Mouse (Mus musculus) liver, embryonic 13.5 days (tissue): ENCODE results near the gene Nudt9. TPM values are rescaled to one million over a fixed set of nuclear protein-coding genes. Genes with fewer than 3 reads are reported as not detected.

Experiments
- ATAC-seq: fragments of 200-750 bp; cut with Nextera tagmentation; 2 replicates; pipeline ENCODE4 v1.8.0; 2017; ENCODE audit warnings: low read depth, mild to moderate bottlenecking, moderate number of reproducible peaks, moderate library complexity
- DNase-seq: peaks from one replicate; pipeline ENCODE4 v3.0.0; 2022
- H3K27ac ChIP-seq: fragments of 300-500 bp; sonication (generic); 2 replicates; pipeline ENCODE4 v1.5.1; 2015; ENCODE audit warnings: moderate library complexity, mild to moderate bottlenecking, inconsistent platforms
- H3K27me3 ChIP-seq: fragments of 300-500 bp; sonication (generic); 2 replicates; pipeline ENCODE4 v1.6.1; 2015; ENCODE audit warnings: mild to moderate bottlenecking, inconsistent platforms
- H3K36me3 ChIP-seq: fragments of 300-500 bp; sonication (generic); 2 replicates; pipeline ENCODE4 v1.6.1; 2015; ENCODE audit warnings: mild to moderate bottlenecking, inconsistent platforms
- H3K4me1 ChIP-seq: fragments of 300-500 bp; sonication (generic); replicated peaks from 2 replicates; pipeline ENCODE4 v1.6.1; 2015; ENCODE audit warnings: inconsistent platforms
- H3K4me2 ChIP-seq: fragments of 300-500 bp; sonication (generic); 2 replicates; pipeline ENCODE4 v1.6.1; 2015; ENCODE audit warnings: inconsistent platforms, mild to moderate bottlenecking, moderate library complexity
- H3K4me3 ChIP-seq: fragments of 300-500 bp; sonication (generic); replicated peaks from 2 replicates; pipeline ENCODE4 v1.5.1; 2015; ENCODE audit warnings: mild to moderate bottlenecking, inconsistent platforms
- H3K9ac ChIP-seq: fragments of 300-500 bp; sonication (generic); 2 replicates; pipeline ENCODE4 v1.6.1; 2015; ENCODE audit warnings: mild to moderate bottlenecking, inconsistent platforms
- H3K9me3 ChIP-seq: fragments of 300-500 bp; sonication (generic); replicated peaks from 2 replicates; pipeline ENCODE4 v1.6.1; 2016; ENCODE audit warnings: inconsistent platforms
- WGBS: fragments of 180-500 bp; shearing (Covaris S2); methylation state at CpG from one replicate; pipeline ENCODE4 v1.1.7; 2015; ENCODE audit not compliant: insufficient replicate concordance; 5-methylcytosine and 5-hydroxymethylcytosine counted together
- microRNA-seq: library from miRNA; unstranded; fragments of <30 nt; microRNA quantifications from one replicate; pipeline ENCODE4, GENCODE M21; 2016
- polyA plus RNA-seq: library from polyadenylated mRNA; unstranded; fragments of >200 nt; fragmentation: Nextera tagmentation; extraction: Ambion mirVana; gene quantifications from 2 replicates; pipeline ENCODE4 v1.2.1, GENCODE M21; 2015

Gene Nudt9
- polyA plus RNA-seq, 1 experiment from 2014 or later: 84.0 TPM

DNA sequence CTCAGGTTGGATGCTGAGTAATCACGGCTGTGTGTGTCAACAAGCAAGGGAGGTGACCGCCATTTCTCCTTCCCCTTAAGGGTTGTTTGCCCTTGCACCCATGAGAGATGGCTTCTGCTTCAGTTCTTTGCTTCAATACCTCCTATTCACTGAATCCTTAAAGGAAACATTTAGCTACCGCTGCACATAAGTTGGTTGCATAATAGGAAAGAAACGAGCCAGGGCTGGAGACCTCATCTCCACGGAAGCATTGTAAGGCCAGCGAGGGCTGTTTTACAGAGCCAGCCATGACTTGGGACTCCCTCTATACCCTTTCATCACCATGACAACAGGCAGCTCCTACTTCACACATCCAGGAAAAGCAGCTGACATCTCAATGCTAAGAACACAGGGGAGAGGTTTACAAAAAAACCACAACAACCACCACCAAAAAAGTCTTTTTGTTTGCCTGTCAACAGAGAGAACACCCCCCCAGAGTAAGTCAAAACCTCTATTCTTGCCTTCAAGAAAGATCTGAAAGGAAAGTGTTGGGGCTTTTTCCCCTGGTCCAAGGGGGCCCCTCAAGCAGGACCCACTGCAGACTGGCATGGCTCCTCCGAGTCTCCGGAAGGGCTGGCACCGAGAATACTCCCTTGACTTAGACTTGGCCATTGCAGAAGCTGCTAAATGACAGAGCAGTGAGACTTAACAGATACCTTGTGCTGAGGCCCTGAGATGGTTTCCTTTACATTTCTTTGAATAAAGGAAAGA is 64.2 kb downstream of the Nudt9 start:
- Histone ChIP-seq H3K4me1 (0 out of 2 replicates have a peak, but pooled peaks cover 7% of the 10 kb centered on the region), H3K36me3 (no peaks in the 10 kb centered on the region), H3K9me3 (no peaks in the 10 kb centered on the region), H3K4me2 (no peak overlapping the region), H3K9ac (no peak overlapping the region), H3K4me3 (no peak overlapping the region), H3K27me3 (peaks cover 10% of the 10 kb centered on the region; the same call in 1 of the 2 replicates), H3K27ac (no peak overlapping the region)
- ATAC-seq (no peak), DNase-seq (no peak)
- WGBS: 33% methylated on average over 9 of the region's 9 CpGs

DNA sequence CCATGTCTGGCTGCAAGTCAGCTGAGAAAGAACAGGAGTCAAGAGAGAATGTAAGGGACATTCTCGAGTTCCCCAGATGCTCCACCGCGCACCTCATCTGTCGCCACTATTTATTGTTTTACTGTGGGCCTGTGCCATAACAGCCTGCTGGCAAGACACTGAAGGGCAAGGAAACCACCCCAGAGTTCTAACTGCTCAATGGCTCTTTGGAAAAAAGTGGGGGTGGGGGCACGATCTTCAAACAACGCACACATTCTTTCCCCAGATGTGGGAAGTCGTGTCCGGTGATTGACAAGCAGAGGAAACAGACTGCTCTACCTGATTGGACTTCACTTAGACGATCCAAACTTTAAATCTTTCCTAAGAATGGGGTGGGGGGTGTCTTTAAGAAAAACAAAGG is 65.9 kb downstream of the Nudt9 start:
- 12% methylated on average over 9 of the region's 9 CpGs for WGBS
- no peaks in the 10 kb centered on the region for H3K36me3 ChIP-seq
- H3K4me1 ChIP-seq: 0 out of 2 replicates have a peak, but pooled peaks cover 7% of the 10 kb centered on the region
- ATAC-seq (no peak), DNase-seq (no peak)
- H3K9me3 ChIP-seq: no peaks in the 10 kb centered on the region
- no peak overlapping the region for H3K9ac ChIP-seq
- no peak overlapping the region for H3K4me2 ChIP-seq
- H3K4me3 ChIP-seq: no peak overlapping the region
- H3K27me3 ChIP-seq: peaks cover 10% of the 10 kb centered on the region; the same call in 1 of the 2 replicates
- no peak overlapping the region for H3K27ac ChIP-seq

DNA sequence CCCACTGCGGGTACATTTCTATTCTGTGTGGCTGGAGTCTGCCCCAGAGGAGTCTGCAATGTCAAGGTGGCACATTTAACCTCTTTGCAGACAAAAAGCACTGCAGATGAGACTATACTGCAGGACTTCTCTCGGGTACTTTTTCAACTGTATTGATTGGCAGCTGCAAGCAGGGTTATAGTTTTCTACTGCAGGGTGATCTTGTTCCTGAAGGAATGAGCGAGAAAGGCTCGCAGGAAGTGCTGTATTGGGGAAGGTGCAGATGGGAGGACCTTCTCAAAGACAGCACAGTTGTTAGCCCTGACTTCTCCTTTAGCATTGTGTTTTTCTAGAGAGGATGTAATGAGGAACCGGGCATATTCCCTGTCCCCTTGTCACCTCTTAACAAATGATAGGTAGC is 66.4 kb downstream of the Nudt9 start:
- no peak overlapping the region for H3K4me2 ChIP-seq
- no peak overlapping the region for H3K9ac ChIP-seq
- no peaks in the 10 kb centered on the region for H3K9me3 ChIP-seq
- H3K36me3 ChIP-seq: no peaks in the 10 kb centered on the region
- DNase-seq: no peak
- WGBS: 11% methylated on average over 5 of the region's 5 CpGs
- H3K4me1 ChIP-seq: 0 out of 2 replicates have a peak, but pooled peaks cover 7% of the 10 kb centered on the region
- peaks cover 10% of the 10 kb centered on the region; the same call in 1 of the 2 replicates for H3K27me3 ChIP-seq
- H3K27ac ChIP-seq: no peak overlapping the region
- no peak overlapping the region for H3K4me3 ChIP-seq
- no peak for ATAC-seq

DNA sequence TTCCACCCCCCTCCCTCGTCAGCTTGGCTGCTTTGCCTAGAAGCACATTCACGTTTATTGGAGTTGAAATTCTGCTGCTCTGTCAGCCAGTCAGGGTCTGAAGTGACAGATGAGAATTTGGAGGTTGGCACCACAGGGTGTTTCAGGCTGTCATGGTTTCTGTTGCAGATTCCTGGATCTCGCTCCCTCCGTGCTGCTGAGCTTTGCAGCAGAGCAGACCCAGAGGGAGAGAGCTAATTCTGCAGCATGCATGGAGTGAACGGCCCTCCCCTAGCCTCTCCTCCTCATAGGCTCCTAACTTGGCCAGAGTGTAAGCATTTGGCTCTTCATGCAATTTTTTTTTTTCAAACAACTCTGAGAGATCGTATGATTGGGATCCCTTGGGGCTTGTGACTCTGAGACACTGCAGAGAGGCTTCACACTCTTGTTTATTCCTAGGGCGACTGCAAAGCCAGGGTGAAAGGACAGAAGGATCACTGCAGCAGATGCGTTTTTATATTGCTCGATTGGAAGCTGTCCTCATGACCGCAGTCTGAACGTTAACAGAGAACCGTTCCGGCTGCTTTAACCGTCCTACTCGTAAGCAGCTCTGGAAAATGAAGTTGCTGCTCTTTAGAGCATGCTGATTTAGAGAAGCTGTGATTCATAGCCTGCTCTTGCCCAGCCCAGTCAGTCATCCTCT is 67.5 kb downstream of the Nudt9 start, which contains the start of gene Sparcl1:
Sparcl1 (minus strand) TSS at position 243 of the 682 bp plus-strand sequence.
- Histone ChIP-seq H3K9me3 (no peaks in the 10 kb centered on the region), H3K4me1 (0 out of 2 replicates have a peak, but pooled peaks cover 6% of the 10 kb centered on the region), H3K4me2 (no peak within 1 kb of the TSS), H3K36me3 (no peaks in the 10 kb centered on the region), H3K4me3 (no peak within 1 kb of the TSS), H3K27ac (no peak within 1 kb of the TSS), H3K27me3 (peaks cover 10% of the 10 kb centered on the region; the same call in 1 of the 2 replicates), H3K9ac (no peak within 1 kb of the TSS)
- 44% methylated on average over 15 of the region's 15 CpGs for WGBS
- no peak for ATAC-seq
- no peak for DNase-seq

Small RNA genes within 50 kb of the gene (microRNA-seq; reads per million reads assigned to microRNA genes)
- gene Mir5619: 7.3 reads per million, percentile 18 among the genes with 10 or more reads in this experiment

Other genes starting within 250 kb of the Nudt9 start
- 1.4 and 1.7 TPM in 2 replicates for gene Klhl8, start 135.0 kb upstream of the Nudt9 start, polyA plus RNA-seq
- 1.3 and 1.9 TPM in 2 replicates for gene Hsd17b13, start 68.9 kb upstream of the Nudt9 start, polyA plus RNA-seq
- gene Hsd17b11, start 24.4 kb upstream of the Nudt9 start, polyA plus RNA-seq: 2.1 and 2.6 TPM in 2 replicates
- not detected in 2 replicates for gene Gm17660, start 31.3 kb downstream of the Nudt9 start, polyA plus RNA-seq
- gene Sparcl1, start 67.4 kb downstream of the Nudt9 start, polyA plus RNA-seq: 2.0 TPM in 2 replicates
- not detected in 2 replicates for gene Dspp, start 124.4 kb downstream of the Nudt9 start, polyA plus RNA-seq
- not detected in 2 replicates for gene Dmp1, start 156.3 kb downstream of the Nudt9 start, polyA plus RNA-seq